Mouse (Mus musculus) gastrocnemius, postnatal 36 days (tissue): ENCODE results near the gene Psmb10. TPM values are rescaled to one million over a fixed set of nuclear protein-coding genes. Genes with fewer than 3 reads are reported as not detected.

Experiments used
- microRNA-seq, 2 experiments: library from miRNA; unstranded; fragments of <30 nt; microRNA quantifications; one replicate each; pipeline ENCODE4 v1.2.0; 2021
- total RNA-seq, 2 experiments: library from RNA; stranded (reverse); gene quantifications; 2 replicates each; pipeline ENCODE4 v1.2.3; 2021

The Psmb10 gene
- total RNA-seq, 2 experiments from 2014 or later = 15.7 to 24.2 TPM

Small RNA genes within 50 kb of the gene (microRNA-seq; reads per million reads assigned to microRNA genes)
- gene Mir7074 = 0 reads per million in 2 experiments

Other genes with a start within 250 kb of the Psmb10 start
- 1 to 10 TPM; 6.6 to 6.7 TPM for gene Acd, start 237.3 kb downstream of the Psmb10 start, total RNA-seq
- gene Pard6a, start 237.3 kb downstream of the Psmb10 start, total RNA-seq = 1 to 10 TPM; 4.7 to 6.7 TPM
- not detected for gene 4933405L10Rik, start 230.8 kb downstream of the Psmb10 start, total RNA-seq
- gene Enkd1, start 230.2 kb downstream of the Psmb10 start, total RNA-seq = 1 to 10 TPM in 1 of 2 experiments, under 1 TPM in 1; 0.48 to 1.2 TPM
- 1 to 10 TPM; 6.6 to 6.8 TPM for gene Gfod2, start 179.8 kb downstream of the Psmb10 start, total RNA-seq
- gene Ranbp10, start 111.1 kb downstream of the Psmb10 start, total RNA-seq = 10 to 100 TPM; 19.7 to 22.0 TPM
- gene Tsnaxip1, start 110.7 kb downstream of the Psmb10 start, total RNA-seq = not detected
- gene Cenpt, start 85.2 kb downstream of the Psmb10 start, total RNA-seq = 1 to 10 TPM; 1.1 to 1.2 TPM
- 10 to 100 TPM; 19.0 TPM for gene Thap11, start 83.3 kb downstream of the Psmb10 start, total RNA-seq
- 10 to 100 TPM; 38.4 to 52.9 TPM for gene Nutf2, start 77.9 kb downstream of the Psmb10 start, total RNA-seq
- 10 to 100 TPM; 17.6 to 20.1 TPM for gene Edc4, start 57.6 kb downstream of the Psmb10 start, total RNA-seq
- under 1 TPM in 1 of 2 experiments, not detected in 1; 0.59 TPM for gene Nrn1l, start 44.9 kb downstream of the Psmb10 start, total RNA-seq
- 10 to 100 TPM in 1 of 2 experiments, 1 to 10 TPM in 1; 9.5 to 11.5 TPM for gene Pskh1, start 38.0 kb downstream of the Psmb10 start, total RNA-seq
- gene Ctrl, start 4.6 kb downstream of the Psmb10 start, total RNA-seq = not detected
- gene Lcat, start 4.9 kb upstream of the Psmb10 start, total RNA-seq = under 1 TPM in 1 of 2 experiments, not detected in 1; 0.25 TPM
- 10 to 100 TPM; 11.2 to 17.7 TPM for gene Slc12a4, start 27.7 kb upstream of the Psmb10 start, total RNA-seq
- not detected for gene Dpep3, start 41.0 kb upstream of the Psmb10 start, total RNA-seq
- gene Dus2, start 52.9 kb upstream of the Psmb10 start, total RNA-seq = 1 to 10 TPM; 9.7 to 10.0 TPM
- not detected for gene Dpep2nb, start 67.5 kb upstream of the Psmb10 start, total RNA-seq
- 1 to 10 TPM; 8.2 to 9.6 TPM for gene Ddx28, start 73.4 kb upstream of the Psmb10 start, total RNA-seq
- 10 to 100 TPM; 19.5 to 22.8 TPM for gene Nfatc3, start 120.4 kb upstream of the Psmb10 start, total RNA-seq
- gene Esrp2, start 198.5 kb upstream of the Psmb10 start, total RNA-seq = under 1 TPM in 1 of 2 experiments, not detected in 1; 0.26 TPM
- 1 to 10 TPM; 2.8 to 3.0 TPM for gene Pla2g15, start 212.0 kb upstream of the Psmb10 start, total RNA-seq
- 10 to 100 TPM in 1 of 2 experiments, 1 to 10 TPM in 1; 5.9 to 10.1 TPM for gene Slc7a6, start 230.4 kb upstream of the Psmb10 start, total RNA-seq